Mouse (Mus musculus) kidney, adult 2 months (tissue): ENCODE data around the gene Jpt2. TPM values are rescaled to one million over a fixed set of nuclear protein-coding genes. Genes with fewer than 3 reads are reported as not detected.

Experiments
- DNase-seq: peaks from one replicate; pipeline ENCODE4 v3.0.0; 2021
- H3K27ac ChIP-seq: fragments of 200-500 bp; 2 replicates; pipeline ENCODE4 v1.5.1; 2012; ENCODE audit warnings: low read depth, low read length, control low read depth, inconsistent platforms; ENCODE audit not compliant: insufficient read depth
- H3K27me3 ChIP-seq: fragments of 200-500 bp; replicated peaks from 2 replicates; pipeline ENCODE4 v1.6.1; 2012; ENCODE audit warnings: mild to moderate bottlenecking, moderate library complexity, low read length, inconsistent platforms; ENCODE audit not compliant: control insufficient read depth, insufficient read depth
- H3K36me3 ChIP-seq: fragments of 200-500 bp; 2 replicates; pipeline ENCODE4 v1.6.1; 2012; ENCODE audit warnings: mild to moderate bottlenecking, moderate library complexity, low read length, inconsistent platforms; ENCODE audit not compliant: control insufficient read depth, insufficient read depth
- H3K4me1 ChIP-seq: fragments of 200-500 bp; 2 replicates; pipeline ENCODE4 v1.6.1; 2011; ENCODE audit warnings: low read length; ENCODE audit not compliant: control insufficient read depth, insufficient read depth
- H3K4me3 ChIP-seq: fragments of 200-500 bp; 2 replicates; pipeline ENCODE4 v1.5.1; 2011; ENCODE audit warnings: mild to moderate bottlenecking, low read depth, low read length, control low read depth; ENCODE audit not compliant: insufficient read depth
- CTCF ChIP-seq: fragments of 200-500 bp; conservative IDR thresholded peaks from 2 replicates; pipeline ENCODE4 v1.5.1; 2011; ENCODE audit warnings: low read depth, mild to moderate bottlenecking, control low read depth, low read length, moderate library complexity, mixed read lengths; ENCODE audit not compliant: insufficient read depth, insufficient read length
- POLR2A ChIP-seq: fragments of 200-500 bp; IDR thresholded peaks from one replicate; pipeline ENCODE4 v1.6.1; 2011; ENCODE audit warnings: low read depth, low read length, control low read depth
- WGBS: fragments of 180-500 bp; shearing (Covaris S2); methylation state at CpG from one replicate; pipeline ENCODE4 v1.1.7; 2018; 5-methylcytosine and 5-hydroxymethylcytosine counted together
- polyA plus RNA-seq: library from polyadenylated mRNA; depleted of rRNA; stranded (reverse); fragments of >200 nt; gene quantifications from 2 replicates; pipeline ENCODE4 v1.2.3, GENCODE M21; 2012; rRNA removed

The Jpt2 gene
- polyA plus RNA-seq, 1 experiment = 31.0 TPM

DNA sequence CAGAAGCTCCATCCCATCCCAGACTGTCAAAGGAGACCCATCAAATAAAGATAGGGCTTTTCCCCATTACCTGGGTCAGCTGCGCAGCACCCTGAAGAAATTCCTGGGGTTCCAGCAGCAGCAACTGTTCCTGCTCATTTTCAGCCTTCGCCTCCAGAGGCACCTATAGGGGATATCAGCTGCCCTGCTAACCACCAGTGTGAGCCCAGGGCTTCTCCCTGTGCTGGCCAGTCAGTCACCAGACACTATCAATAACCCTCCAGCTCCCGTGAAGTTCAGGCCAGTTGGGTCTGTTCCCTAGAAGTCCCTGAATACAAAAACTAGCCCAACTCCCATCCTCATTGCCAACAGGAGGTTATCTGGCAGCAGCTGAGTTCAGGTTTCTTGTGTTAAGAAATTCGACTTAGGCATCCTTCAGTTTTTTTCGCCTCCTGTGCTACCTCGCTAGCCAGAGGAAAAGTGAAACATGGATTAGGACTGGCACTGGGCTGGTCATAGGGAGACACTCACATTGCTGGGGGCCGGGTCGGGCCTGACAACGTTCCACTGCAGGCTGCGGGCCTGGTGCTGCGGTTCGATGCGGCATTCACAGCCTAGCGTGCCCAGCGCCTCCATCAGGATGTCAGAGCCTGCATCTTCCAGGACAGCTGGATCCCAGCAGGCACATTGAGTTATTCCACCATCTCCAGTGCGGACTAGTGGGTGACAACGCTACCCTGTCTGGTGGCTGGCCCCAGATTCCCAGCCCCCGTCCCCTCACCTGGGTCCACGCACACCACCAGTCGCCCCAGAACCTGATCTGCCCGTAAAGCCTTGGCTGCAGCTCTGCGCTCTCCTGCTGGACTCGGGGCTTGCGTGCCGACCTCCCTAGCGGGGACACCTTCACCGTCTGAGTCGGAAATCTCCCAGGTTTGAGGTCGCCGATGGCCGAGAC lies 66.2 kb downstream of the Jpt2 start:
- TF ChIP-seq POLR2A (no peak), CTCF (no peak)
- Histone ChIP-seq H3K36me3 (no peaks in the 10 kb centered on the region; the same call in none of the 2 replicates), H3K27me3 (no peaks in the 10 kb centered on the region), H3K27ac (peak overlapping the region; percentile 73), H3K4me3 (peak overlapping the region; percentile 87), H3K4me1 (peaks cover 9% of the 10 kb centered on the region; the same call in 1 of the 2 replicates)
- WGBS = 8% methylated on average over 31 of the region's 31 CpGs
- DNase-seq = no peak

DNA sequence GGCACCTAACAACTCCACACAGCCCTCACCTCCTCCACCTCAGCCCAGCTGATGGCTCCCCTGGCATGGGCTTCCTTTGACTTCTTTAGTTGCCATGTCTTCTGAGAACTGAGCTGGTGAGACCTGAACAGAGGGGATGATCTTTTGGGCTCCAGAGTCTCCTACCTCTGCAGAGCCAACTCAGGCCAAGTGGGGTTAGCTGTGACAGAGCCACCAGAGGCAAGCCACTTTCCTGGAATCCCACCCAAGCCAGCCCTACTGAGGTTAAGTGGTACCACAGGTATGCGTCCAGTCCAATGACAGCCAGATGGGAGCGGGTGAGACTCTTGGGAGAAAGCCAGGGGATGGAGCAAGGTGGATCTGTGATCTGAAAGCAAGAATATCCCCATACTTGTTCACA lies 67.2 kb downstream of the Jpt2 start:
- no peak for DNase-seq
- Histone ChIP-seq H3K36me3 (no peaks in the 10 kb centered on the region; the same call in none of the 2 replicates), H3K4me1 (peaks cover 12% of the 10 kb centered on the region; the same call in 1 of the 2 replicates), H3K27me3 (no peaks in the 10 kb centered on the region), H3K27ac (no peak overlapping the region), H3K4me3 (no peak overlapping the region)
- no peak for TF ChIP-seq POLR2A
- TF ChIP-seq CTCF = no peak
- 90% methylated on average over 2 of the region's 2 CpGs for WGBS

DNA sequence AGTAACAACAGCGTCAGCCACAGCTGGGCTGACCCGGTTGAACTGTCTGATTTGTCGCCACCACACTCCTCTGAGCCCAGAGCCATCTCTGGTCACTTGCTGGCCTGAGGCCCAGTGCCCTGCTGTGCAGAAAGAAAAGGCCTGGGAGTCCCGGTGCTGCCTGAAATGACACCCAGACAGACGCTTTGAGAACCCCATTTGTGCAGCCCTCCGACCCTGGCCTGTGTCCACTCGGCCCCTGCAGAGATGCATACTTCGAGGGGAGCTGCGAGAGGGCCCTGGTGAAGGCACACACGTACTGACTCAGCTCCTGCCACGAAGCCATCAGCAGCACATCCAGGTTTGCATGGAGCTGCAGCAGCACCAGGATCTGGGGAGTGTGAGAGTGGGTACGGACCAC lies 67.7 kb downstream of the Jpt2 start:
- Histone ChIP-seq H3K27ac (no peak overlapping the region), H3K27me3 (no peaks in the 10 kb centered on the region), H3K4me3 (no peak overlapping the region), H3K4me1 (peaks cover 14% of the 10 kb centered on the region; the same call in 1 of the 2 replicates), H3K36me3 (no peaks in the 10 kb centered on the region; the same call in none of the 2 replicates)
- WGBS = 85% methylated on average over 12 of the region's 12 CpGs
- TF ChIP-seq POLR2A (no peak), CTCF (no peak)
- DNase-seq = no peak

DNA sequence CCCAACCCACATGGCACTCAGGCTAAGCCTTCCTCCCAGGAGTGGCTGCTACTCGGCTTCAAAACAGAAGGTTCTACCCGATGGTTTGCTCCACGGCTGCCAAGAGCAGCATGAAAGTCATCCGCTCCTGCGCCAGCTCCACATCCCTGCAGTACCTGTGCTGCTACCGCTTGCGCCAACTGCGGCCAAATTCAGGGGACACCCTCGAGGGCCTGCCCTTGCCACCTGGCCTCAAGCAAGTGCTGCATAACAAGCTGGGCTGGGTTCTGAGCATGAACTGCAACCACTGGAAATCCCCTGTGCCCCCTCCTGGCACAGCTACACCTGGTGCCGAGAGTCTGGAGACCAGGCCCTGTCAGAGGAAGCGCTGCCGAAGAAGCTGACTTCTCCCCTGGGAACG lies 69.2 kb downstream of the Jpt2 start:
- no peaks in the 10 kb centered on the region; the same call in none of the 2 replicates for H3K36me3 ChIP-seq
- WGBS = 74% methylated on average over 13 of the region's 13 CpGs
- DNase-seq = no peak
- H3K27me3 ChIP-seq = no peaks in the 10 kb centered on the region
- no peak overlapping the region for H3K27ac ChIP-seq
- H3K4me1 ChIP-seq = peaks cover 15% of the 10 kb centered on the region; the same call in 1 of the 2 replicates
- TF ChIP-seq CTCF = no peak
- peak; percentile 4 for TF ChIP-seq POLR2A
- no peak overlapping the region for H3K4me3 ChIP-seq

DNA sequence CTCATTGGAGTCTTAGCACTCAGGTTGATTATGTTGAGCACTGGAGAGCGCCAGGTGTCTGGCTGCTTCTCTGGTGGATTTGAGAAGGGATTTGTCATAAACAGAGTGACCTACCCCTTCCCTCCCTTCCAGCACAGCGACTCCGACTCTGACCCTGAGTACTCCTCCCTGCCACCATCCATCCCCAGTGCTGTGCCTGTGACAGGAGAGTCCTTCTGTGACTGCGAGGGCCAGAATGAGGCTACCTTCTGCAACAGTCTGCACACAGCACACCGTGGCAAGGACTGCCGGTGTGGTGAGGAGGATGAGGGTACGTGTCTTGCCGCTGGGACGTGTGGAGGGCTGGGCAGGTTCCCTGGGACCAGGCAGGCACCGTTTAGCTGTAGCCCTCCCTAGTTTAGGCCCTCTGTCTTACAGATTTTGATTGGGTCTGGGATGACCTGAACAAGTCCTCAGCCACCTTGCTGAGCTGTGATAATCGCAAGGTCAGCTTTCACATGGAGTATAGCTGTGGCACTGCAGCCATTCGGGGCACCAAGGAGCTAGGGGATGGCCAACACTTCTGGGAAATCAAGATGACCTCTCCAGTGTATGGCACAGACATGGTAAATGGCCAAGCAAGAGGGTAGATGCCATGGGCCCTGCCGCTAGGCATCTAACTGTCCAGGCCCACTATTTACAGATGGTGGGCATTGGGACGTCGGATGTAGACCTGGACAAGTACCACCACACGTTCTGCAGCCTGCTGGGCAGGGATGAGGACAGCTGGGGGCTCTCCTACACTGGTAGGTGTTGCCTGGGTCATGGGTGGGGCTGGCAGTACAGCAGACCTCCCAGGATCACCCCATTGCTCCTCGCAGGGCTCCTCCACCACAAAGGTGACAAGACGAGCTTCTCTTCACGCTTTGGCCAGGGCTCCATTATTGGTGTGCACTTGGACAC lies 70.1 kb downstream of the Jpt2 start:
- peaks cover 15% of the 10 kb centered on the region; the same call in 1 of the 2 replicates for H3K4me1 ChIP-seq
- no peak overlapping the region for H3K27ac ChIP-seq
- no peaks in the 10 kb centered on the region; the same call in none of the 2 replicates for H3K36me3 ChIP-seq
- no peak for DNase-seq
- TF ChIP-seq CTCF (no peak), POLR2A (peak; percentile 75)
- 80% methylated on average over 19 of the region's 19 CpGs for WGBS
- H3K4me3 ChIP-seq = no peak overlapping the region
- no peaks in the 10 kb centered on the region for H3K27me3 ChIP-seq

DNA sequence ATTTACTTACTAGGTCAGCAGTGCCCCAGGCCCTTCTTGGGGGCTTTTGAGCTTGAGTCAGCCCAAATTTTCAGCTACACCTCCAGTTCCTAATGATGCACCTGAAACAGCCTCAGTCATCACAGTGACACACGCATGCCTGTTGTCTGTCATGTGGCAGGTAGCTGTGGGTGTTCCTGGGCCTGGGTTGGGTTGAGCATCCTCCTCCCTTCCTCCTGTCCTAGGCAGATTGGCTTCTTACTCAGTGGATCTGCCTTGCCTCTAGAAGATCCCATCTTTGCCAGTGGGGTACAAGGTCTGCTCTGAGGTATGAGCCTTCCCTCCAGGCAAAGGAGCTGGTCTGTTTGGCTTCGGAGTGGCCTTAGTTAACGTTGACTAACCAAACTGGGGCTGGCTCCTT lies 71.6 kb downstream of the Jpt2 start:
- Histone ChIP-seq H3K4me1 (peaks cover 11% of the 10 kb centered on the region; the same call in 1 of the 2 replicates), H3K4me3 (no peak overlapping the region), H3K27me3 (no peaks in the 10 kb centered on the region), H3K36me3 (no peaks in the 10 kb centered on the region; the same call in none of the 2 replicates), H3K27ac (no peak overlapping the region)
- no peak for DNase-seq
- WGBS = 86% methylated on average over 3 of the region's 3 CpGs
- TF ChIP-seq CTCF (no peak), POLR2A (peak; percentile 57)

Other genes starting within 250 kb of the Jpt2 start
- 0.16 and 0.91 TPM in 2 replicates for gene Rnf151, start 242.6 kb downstream of the Jpt2 start, polyA plus RNA-seq
- 2,444 and 2,611 TPM in 2 replicates for gene Rps2, start 242.6 kb downstream of the Jpt2 start, polyA plus RNA-seq
- gene Ndufb10, start 236.2 kb downstream of the Jpt2 start, polyA plus RNA-seq = 626 and 656 TPM in 2 replicates
- 0.38 and 4.7 TPM in 2 replicates for gene Rpl3l, start 232.9 kb downstream of the Jpt2 start, polyA plus RNA-seq
- 169 and 209 TPM in 2 replicates for gene Msrb1, start 224.0 kb downstream of the Jpt2 start, polyA plus RNA-seq
- gene Hs3st6, start 207.7 kb downstream of the Jpt2 start, polyA plus RNA-seq = 7.4 and 11.9 TPM in 2 replicates
- gene Meiob, start 156.4 kb downstream of the Jpt2 start, polyA plus RNA-seq = not detected in 2 replicates
- 636 and 727 TPM in 2 replicates for gene Hagh, start 120.5 kb downstream of the Jpt2 start, polyA plus RNA-seq
- 103 and 123 TPM in 2 replicates for gene Fahd1, start 110.3 kb downstream of the Jpt2 start, polyA plus RNA-seq
- 50.6 and 77.3 TPM in 2 replicates for gene Igfals, start 94.7 kb downstream of the Jpt2 start, polyA plus RNA-seq
- 37.2 and 38.4 TPM in 2 replicates for gene Nubp2, start 74.3 kb downstream of the Jpt2 start, polyA plus RNA-seq
- gene Spsb3, start 74.0 kb downstream of the Jpt2 start, polyA plus RNA-seq = 55.5 and 69.0 TPM in 2 replicates
- gene Eme2, start 65.6 kb downstream of the Jpt2 start, polyA plus RNA-seq = 32.2 and 40.7 TPM in 2 replicates
- gene Mrps34, start 65.6 kb downstream of the Jpt2 start, polyA plus RNA-seq = 162 and 199 TPM in 2 replicates
- gene Nme3, start 64.2 kb downstream of the Jpt2 start, polyA plus RNA-seq = 112 and 115 TPM in 2 replicates
- 58.1 and 69.1 TPM in 2 replicates for gene Mapk8ip3, start 23.7 kb downstream of the Jpt2 start, polyA plus RNA-seq
- 11.9 and 13.3 TPM in 2 replicates for gene Cramp1l, start 55.1 kb upstream of the Jpt2 start, polyA plus RNA-seq
- gene Ift140, start 55.4 kb upstream of the Jpt2 start, polyA plus RNA-seq = 10.1 and 10.6 TPM in 2 replicates
- 93.4 and 100 TPM in 2 replicates for gene Tmem204, start 122.9 kb upstream of the Jpt2 start, polyA plus RNA-seq
- gene Telo2, start 155.3 kb upstream of the Jpt2 start, polyA plus RNA-seq = 11.6 and 13.3 TPM in 2 replicates
- gene Ptx4, start 160.1 kb upstream of the Jpt2 start, polyA plus RNA-seq = not detected in 2 replicates
- 42.6 and 51.3 TPM in 2 replicates for gene Clcn7, start 172.7 kb upstream of the Jpt2 start, polyA plus RNA-seq
- gene Ccdc154, start 201.8 kb upstream of the Jpt2 start, polyA plus RNA-seq = 0.04 and 0.05 TPM in 2 replicates
- 0.11 TPM in 1 of 2 replicates, not detected in the other for gene Gm38655, start 214.8 kb upstream of the Jpt2 start, polyA plus RNA-seq
- gene BC003965, start 223.9 kb upstream of the Jpt2 start, polyA plus RNA-seq = 10.8 and 12.2 TPM in 2 replicates
- 38.3 and 44.1 TPM in 2 replicates for gene Unkl, start 227.7 kb upstream of the Jpt2 start, polyA plus RNA-seq